Mouse (Mus musculus) cerebellum, postnatal 4 days (tissue): ENCODE data around the gene Numa1.
A peak's percentile ranks its signal among the peaks of the same experiment; 100 is the strongest.
"Not testable (repeated sequence)": the region's sequence is repeated elsewhere in the genome, so short reads cannot be mapped to it uniquely, and the experiment has no call there.

Experiments used
- DNase-seq, 2 experiments: peaks; one replicate each; pipeline ENCODE4 v3.0.0; 2022; ENCODE audit warnings: low spot score in 2 of 2, mixed read lengths in 1 of 2

Numa1 gene

DNA sequence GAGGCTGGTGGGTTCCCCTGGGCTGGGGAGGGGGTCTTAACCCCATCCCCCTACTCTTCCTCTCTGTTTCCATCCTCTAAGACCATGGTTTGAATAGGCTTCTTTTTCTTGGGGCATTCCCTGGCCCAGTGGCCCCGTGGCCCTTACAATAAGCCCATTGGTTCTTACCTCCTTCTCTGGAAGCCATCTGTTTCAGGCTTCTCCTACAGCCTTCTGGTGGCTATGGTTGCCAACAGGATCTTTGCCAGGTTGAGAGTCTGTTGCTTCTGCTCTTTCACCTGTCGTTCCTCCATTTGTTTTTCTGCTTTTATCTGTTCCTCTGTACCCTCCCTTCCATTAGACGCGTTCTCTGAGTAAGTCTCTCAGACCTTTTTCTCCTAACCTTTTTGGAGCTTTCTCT lies 3.7 kb downstream of the Numa1 start:
- DNase-seq: peak in 1 of 2 experiments; percentile 43

- no peak for DNase-seq
Measured at GRCm38 (mm10) chr7:101938348-101938747, 4.4 kb downstream of the Numa1 start.

GRCm38 (mm10) chr7:101939758-101940157 lies 5.8 kb downstream of the Numa1 start:
- DNase-seq: no peak

DNA sequence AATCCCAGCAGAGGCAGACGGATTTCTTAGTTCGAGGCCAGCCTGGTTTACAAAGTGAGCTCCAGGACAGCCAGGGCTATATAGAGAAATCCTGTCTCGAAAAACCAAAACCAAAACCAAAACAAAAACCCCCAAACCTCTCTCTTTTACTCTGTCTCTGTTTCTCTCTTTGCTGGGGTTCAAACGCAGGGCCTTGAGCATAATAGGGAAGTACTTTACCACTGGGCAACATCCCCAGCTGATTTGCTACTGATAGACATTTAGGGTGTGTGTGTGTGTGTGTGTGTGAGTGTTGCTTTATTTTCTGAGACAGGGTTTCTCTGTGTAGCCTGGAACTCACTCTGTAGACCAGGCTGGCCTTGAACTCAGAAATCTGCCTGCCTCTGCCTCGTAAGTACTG lies 15.1 kb downstream of the Numa1 start:
- not testable (repeated sequence) for DNase-seq

DNA sequence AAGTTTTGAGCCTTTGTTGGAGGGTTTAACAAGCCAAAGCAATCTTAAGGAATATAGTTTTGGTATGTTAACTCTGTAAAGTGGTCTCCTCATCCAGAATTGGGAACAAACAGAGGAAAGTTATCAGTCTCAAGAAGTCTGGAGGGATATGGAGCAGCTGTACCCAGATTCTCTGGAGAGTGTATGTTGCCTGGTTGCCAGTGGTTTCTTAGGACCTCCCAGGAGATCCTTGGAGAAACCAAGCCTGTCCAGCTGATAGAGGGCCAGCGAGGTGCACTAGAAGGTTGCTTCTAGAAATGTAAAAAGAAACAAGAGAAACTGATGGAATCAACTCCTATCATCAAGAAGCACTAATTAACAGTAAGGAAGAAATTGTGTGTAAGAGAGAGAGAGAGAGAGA lies 17.7 kb downstream of the Numa1 start:
- no peak for DNase-seq

DNA sequence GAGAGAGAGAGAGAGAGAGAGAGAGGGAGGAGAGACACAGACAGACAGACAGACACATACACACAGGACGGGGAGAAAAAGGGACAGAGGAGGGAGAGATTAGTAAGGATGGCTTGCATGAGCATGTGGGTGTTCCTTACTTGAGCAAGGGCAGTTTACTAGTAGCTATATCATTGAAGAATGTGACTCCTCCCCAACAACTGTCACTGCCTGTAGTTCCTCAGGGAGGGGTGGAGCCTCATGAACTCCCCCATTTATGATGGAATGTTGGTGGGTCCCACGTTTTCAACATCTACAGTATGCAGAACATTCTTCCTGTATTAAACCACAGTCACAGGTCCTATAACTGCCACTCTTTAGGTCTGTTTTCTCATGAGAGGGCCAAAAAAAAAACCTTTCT lies 18.2 kb downstream of the Numa1 start:
- no peak for DNase-seq

DNA sequence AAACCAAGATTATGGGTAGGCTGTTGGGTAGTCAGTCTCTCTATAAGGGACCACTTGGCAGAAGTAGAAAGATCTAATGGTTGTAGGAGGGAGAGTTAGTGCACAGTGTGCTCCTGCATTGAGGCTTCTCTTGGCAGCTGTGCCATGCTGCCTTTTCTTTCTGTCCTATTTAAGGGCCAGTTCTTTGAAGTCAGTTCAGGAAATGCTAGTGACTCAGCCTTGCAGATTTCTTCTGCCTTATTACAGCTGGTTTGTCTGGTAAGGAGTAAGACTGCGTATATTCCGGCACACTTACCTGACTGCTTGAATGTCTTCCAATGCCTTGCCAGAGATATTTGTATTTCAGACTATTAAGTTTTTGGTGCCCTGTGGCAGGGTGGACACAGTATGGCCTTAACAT lies 20.3 kb downstream of the Numa1 start:
- DNase-seq: no peak

GRCm38 (mm10) chr7:101955276-101955675 lies 21.4 kb downstream of the Numa1 start:
- DNase-seq: no peak

DNA sequence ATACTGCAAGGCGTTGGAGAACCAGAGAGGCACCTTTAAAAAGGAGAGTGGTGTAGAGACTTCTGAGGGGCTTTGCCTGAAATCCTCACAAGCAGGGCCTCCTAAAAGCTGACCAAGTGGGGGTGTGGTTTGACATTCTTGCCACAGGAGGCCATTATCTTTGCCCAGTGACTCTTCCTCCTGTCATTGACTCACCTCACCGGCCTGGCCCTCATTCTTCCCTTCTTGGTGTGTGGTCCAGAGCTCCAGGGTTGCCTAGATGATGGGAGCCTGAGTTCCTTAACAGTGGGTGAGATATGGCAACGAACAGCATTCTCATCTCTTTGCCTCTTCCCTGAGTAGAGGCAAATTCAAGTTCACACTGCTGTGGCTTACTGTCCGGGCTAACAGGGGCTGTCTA lies 22.0 kb downstream of the Numa1 start:
- no peak for DNase-seq

- DNase-seq: no peak
Measured at GRCm38 (mm10) chr7:101956481-101956880, 22.6 kb downstream of the Numa1 start.

- no peak for DNase-seq
Measured at GRCm38 (mm10) chr7:101956911-101957310, 23.0 kb downstream of the Numa1 start.

DNA sequence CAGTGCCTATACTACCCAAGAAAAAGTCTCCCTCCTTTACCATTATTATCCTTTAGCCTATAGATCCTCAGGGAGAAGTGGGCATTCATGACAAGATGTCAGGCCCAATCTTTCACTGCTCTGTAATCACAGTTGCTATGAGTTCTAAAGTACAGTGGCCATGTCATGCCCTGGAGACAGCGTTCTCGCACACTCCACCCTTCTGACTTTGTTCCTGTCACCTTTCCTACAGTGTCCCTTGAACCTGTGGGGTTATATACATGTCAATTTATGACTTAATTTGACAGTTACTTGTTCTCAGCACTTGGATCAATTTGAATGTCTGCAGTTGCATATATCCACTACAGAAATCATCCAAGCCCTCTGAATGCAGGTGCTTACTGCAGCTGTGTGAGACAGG lies 28.9 kb downstream of the Numa1 start:
- no peak for DNase-seq

DNA sequence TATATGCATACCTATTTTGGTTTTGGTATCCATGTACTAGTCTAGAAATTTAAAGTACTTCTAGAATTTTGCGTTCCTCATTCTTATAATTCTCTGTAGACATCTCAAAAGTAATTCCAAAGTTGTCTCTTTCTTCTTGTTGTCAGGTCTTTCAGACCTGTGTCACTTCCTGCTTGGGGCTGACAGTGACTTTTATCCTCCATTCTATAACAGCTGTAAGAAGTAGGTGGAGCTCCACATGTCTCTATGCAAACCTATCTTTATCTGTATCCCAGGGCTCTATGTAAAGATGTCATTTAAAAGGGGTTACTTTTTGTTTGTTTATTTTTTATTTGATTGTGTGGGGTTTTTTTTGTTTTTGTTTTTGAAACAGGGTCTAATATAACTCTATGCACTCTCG lies 29.7 kb downstream of the Numa1 start:
- no peak for DNase-seq

- no peak for DNase-seq
Measured at GRCm38 (mm10) chr7:101964551-101964950, 30.6 kb downstream of the Numa1 start.

DNA sequence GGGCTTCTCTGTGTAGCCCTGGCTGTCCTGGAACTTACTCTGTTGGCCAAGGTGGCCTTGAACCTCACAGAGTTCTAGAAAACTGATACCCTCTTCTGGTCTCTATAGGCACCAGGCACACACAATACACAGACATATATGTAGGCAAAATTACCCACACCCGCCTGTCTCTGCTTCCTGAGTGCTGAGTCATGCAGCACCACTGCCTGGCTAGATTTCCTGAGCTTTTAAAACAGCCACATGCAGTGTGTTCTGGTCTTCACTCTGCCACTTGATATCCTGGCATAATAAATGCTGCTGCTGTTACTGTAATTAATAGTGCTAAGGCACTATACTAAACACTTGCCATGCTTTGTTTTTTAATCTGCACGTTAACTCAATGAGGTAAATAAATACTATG lies 31.7 kb downstream of the Numa1 start:
- DNase-seq: no peak

GRCm38 (mm10) chr7:101967256-101967655 lies 33.3 kb downstream of the Numa1 start:
- no peak for DNase-seq

DNA sequence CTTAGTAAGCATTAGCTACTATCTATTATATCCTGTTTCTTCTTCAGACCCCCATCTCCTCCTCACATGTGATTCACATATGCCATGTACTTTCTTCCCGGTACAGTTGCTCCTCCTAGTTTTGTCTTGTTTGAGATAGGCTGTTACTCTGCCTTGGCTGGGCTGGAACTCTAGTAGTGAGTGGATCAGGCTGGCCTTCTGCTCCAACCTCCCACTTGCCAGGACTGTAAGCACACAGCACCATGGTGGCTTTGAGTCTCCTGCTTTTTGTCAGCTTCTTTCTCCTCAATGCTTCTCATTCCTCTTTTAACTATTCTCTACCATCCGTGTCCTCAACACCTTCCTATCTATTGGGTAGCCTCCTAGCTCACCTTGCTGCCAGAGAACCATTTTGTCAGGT lies 34.8 kb downstream of the Numa1 start:
- DNase-seq: no peak

DNA sequence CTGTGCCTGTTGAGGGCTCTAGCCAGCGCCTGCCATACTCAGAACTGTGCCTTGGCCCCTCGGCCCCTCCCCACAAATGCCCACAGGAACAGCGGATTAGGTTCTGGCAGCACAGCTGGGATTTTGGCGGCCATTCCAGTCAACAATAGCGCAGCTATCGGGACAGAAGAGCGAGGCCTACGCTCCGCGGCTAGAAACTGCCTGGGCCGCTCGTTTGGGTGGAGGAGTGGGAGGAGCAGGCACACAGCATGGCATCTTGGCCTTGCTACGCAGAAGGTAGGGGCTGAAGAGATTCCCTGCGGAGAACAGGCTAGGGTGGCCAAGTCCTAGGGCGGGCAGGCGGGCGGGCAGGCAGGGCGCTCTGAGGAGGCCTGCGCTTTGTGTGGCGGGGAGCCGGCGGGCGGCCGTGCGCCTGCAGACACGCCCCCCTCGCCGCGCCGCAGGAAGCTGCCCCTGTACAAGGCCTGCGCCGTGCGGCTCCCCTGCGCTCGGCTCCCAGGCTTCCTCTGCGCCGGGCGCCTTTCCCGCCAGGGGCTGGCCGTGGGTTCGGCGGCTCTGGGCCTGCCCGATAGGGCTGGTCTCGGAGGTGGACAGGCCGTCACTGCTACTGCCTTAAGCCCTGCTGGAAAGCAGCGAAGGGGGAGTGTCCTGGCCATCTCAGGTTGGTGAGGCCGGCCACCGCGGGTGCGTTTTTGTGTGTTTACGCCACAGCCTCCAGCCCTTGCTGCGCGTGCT lies 36.0 kb downstream of the Numa1 start:
- peak; percentile 49 to 78 for DNase-seq

DNA sequence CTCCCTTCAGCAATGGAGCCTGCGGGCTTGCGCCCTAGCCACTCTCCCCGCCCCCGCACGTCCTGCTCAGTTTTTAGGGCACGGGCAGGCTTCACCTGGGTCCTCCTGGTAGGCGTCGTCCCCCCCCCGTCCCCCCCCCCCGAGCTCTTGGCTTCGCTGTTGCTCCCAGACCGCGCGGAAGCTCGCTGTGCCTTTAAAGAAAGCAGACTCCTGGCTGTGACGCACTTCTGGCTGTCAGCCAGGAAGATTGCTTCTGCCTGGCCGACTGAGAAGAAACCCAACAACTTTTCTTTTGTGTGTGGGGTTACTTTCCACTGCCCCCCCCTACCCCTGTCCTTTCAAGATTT lies 36.5 kb downstream of the Numa1 start:
- peak; percentile 60 to 89 for DNase-seq

DNA sequence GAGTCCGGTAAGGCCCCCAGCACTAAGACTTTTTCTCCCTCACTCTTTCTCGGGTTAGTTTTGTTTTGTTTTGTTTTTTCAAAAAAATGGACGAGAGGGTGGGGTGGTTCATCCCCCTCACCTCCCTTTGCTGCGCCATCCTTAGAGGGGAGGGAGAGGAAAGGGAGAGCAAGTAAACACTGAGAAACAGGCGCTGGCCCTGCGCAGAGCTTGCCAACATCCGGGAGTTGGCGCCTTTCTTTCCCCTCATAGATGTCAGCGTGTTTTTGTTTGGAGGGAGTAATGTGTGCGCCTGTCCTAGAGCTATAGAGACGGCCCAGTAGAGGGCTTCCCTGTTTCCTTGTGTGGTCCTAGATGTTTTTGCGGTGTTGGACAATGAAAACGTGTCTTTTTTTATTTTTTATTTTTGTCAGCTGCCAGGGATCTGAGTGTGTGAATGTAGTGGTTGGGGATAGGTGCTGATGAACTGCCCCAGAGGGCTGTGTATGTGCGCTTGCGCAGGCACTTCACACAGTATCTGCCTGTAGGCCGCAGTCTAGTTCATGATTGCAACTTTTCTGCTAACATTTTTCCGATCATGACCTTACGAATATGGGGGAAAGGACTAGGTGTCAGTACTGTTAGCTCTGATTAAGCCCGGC lies 37.0 kb downstream of the Numa1 start:
- peak; percentile 51 to 78 for DNase-seq

DNA sequence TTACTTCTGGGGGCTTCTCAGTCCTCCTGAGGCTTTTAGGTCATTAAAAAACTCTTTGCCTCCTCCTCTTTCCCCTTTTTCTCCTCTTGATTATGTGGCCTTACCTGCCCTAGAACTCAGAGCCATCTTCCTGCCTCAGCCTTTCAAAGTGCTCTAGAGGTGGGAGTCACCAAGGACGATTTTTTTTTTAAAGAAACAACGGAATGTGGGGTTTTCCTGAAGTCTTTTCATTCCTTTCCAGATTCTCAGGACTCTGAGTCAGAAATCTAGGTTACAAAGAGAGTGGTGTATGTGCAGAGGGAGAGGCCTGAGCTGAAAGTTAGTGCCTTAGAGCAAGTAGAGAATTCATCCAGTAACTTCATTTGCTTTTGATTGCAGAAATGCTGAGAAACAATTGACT lies 37.8 kb downstream of the Numa1 start:
- no peak for DNase-seq

- no peak for DNase-seq
Measured at GRCm38 (mm10) chr7:101973730-101974129, 39.8 kb downstream of the Numa1 start.

DNA sequence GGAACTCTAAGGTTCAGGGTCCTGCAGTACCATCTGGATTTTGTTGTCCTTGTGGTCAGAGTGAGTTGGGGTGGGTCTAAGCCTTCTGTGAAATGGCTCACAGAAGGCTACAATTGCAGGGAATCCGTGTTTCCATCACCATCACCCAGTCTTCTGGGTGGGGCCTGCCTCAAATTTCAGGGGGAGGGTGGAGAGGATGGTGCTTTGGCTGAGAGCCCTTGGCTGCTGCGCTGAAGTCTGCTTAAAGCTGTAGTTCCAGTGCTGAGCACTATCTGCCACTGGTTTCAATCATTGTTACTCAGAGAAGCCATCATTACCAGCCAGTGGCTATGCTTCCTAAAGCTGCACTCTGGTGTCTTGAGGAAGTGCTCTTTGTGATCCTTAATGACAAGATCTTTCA lies 40.6 kb downstream of the Numa1 start:
- DNase-seq: no peak

DNA sequence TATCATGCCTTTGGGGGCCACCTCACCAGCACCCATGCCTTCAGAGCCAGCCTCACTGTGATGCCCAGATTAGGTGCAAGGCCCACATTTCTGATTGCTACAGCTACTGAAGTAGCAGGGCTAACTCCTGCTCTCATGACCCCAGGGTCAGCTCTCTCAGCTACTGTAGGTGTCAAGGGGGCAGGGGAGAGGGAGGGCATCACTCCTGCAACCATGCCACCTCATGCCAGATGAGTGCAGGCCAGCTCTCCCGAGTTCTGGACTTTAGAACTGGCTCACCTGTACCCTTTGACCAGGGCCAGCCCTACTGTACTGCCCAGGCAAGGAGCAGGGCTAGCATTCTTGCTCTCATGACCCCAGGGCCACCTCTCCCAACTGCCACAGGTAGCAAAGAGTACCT lies 48.8 kb downstream of the Numa1 start:
- no peak for DNase-seq
